Mouse (Mus musculus): Measurements from ENCODE around the gene Hspa1a. TPM values are rescaled to one million over a fixed set of nuclear protein-coding genes. Genes with fewer than 3 reads are reported as not detected.
"Not testable (repeated sequence)": the region's sequence is repeated elsewhere in the genome, so short reads cannot be mapped to it uniquely, and the experiment has no call there.

The Hspa1a gene
- polyA plus RNA-seq, 1 experiment from 2014 or later = 13.7 TPM

GRCm38 (mm10) chr17:35015296-35015695 lies 43.3 kb upstream of the Hspa1a start:
- H3K36me3 ChIP-seq (ENCODE audit: control insufficient read depth, insufficient read depth, low read length) = peaks cover 27% of the 10 kb centered on the region
- 87% methylated on average over 16 of the region's 16 CpGs for WGBS

GRCm38 (mm10) chr17:35013221-35013620 lies 41.3 kb upstream of the Hspa1a start:
- Histone ChIP-seq H3K27ac (ENCODE audit: low read length) (no peak overlapping the region), H3K9me3 (replicated peaks; ENCODE audit: control insufficient read depth, low read length) (no peaks in the 10 kb centered on the region), H3K27me3 (ENCODE audit: control insufficient read depth, insufficient read depth, low read length) (no peaks in the 10 kb centered on the region), H3K4me2 (ENCODE audit: low read depth, low read length) (no peak overlapping the region), H3K36me3 (ENCODE audit: control insufficient read depth, insufficient read depth, low read length) (peaks cover 32% of the 10 kb centered on the region), H3K4me3 (replicated peaks; ENCODE audit: low read length) (no peak overlapping the region), H3K9ac (ENCODE audit: low read length) (no peak overlapping the region), H3K4me1 (ENCODE audit: control insufficient read depth, insufficient read depth, low read length) (peaks cover 8% of the 10 kb centered on the region)
- no peak for ATAC-seq (ENCODE audit: insufficient read depth, low FRiP score)
- 76% methylated on average over 6 of the region's 6 CpGs for WGBS

More at GRCm38 (mm10) chr17:35015296-35015695, 43.3 kb upstream of the Hspa1a start:
- Histone ChIP-seq H3K9ac (ENCODE audit: low read length) (no peak overlapping the region), H3K4me2 (ENCODE audit: low read depth, low read length) (no peak overlapping the region), H3K4me1 (ENCODE audit: control insufficient read depth, insufficient read depth, low read length) (peaks cover 8% of the 10 kb centered on the region), H3K9me3 (replicated peaks; ENCODE audit: control insufficient read depth, low read length) (no peaks in the 10 kb centered on the region), H3K27me3 (ENCODE audit: control insufficient read depth, insufficient read depth, low read length) (no peaks in the 10 kb centered on the region), H3K27ac (ENCODE audit: low read length) (no peak overlapping the region), H3K4me3 (replicated peaks; ENCODE audit: low read length) (no peak overlapping the region)
- no peak for ATAC-seq (ENCODE audit: insufficient read depth, low FRiP score)

- Histone ChIP-seq H3K36me3 (ENCODE audit: control insufficient read depth, insufficient read depth, low read length) (peaks cover 32% of the 10 kb centered on the region), H3K4me2 (ENCODE audit: low read depth, low read length) (no peak overlapping the region), H3K4me3 (replicated peaks; ENCODE audit: low read length) (no peak overlapping the region), H3K27ac (ENCODE audit: low read length) (no peak overlapping the region), H3K9me3 (replicated peaks; ENCODE audit: control insufficient read depth, low read length) (no peaks in the 10 kb centered on the region), H3K27me3 (ENCODE audit: control insufficient read depth, insufficient read depth, low read length) (no peaks in the 10 kb centered on the region), H3K4me1 (ENCODE audit: control insufficient read depth, insufficient read depth, low read length) (peaks cover 8% of the 10 kb centered on the region), H3K9ac (ENCODE audit: low read length) (no peak overlapping the region)
- 81% methylated on average over 13 of the region's 13 CpGs for WGBS
- no peak for ATAC-seq (ENCODE audit: insufficient read depth, low FRiP score)
Measured at GRCm38 (mm10) chr17:35012430-35012829, 40.5 kb upstream of the Hspa1a start.

GRCm38 (mm10) chr17:35011440-35011839 lies 39.5 kb upstream of the Hspa1a start:
- 94% methylated on average over 8 of the region's 8 CpGs for WGBS
- ATAC-seq (ENCODE audit: insufficient read depth, low FRiP score) = no peak
- no peak overlapping the region for H3K4me2 ChIP-seq (ENCODE audit: low read depth, low read length)
- H3K4me3 ChIP-seq (replicated peaks; ENCODE audit: low read length) = no peak overlapping the region
- H3K27me3 ChIP-seq (ENCODE audit: control insufficient read depth, insufficient read depth, low read length) = no peaks in the 10 kb centered on the region
- H3K4me1 ChIP-seq (ENCODE audit: control insufficient read depth, insufficient read depth, low read length) = peaks cover 4% of the 10 kb centered on the region
- H3K36me3 ChIP-seq (ENCODE audit: control insufficient read depth, insufficient read depth, low read length) = peaks cover 32% of the 10 kb centered on the region
- no peak overlapping the region for H3K9ac ChIP-seq (ENCODE audit: low read length)
- no peaks in the 10 kb centered on the region for H3K9me3 ChIP-seq (replicated peaks; ENCODE audit: control insufficient read depth, low read length)
- H3K27ac ChIP-seq (ENCODE audit: low read length) = no peak overlapping the region

GRCm38 (mm10) chr17:35009586-35009985 lies 37.6 kb upstream of the Hspa1a start:
- Histone ChIP-seq H3K4me1 (ENCODE audit: control insufficient read depth, insufficient read depth, low read length) (no peaks in the 10 kb centered on the region), H3K36me3 (ENCODE audit: control insufficient read depth, insufficient read depth, low read length) (peaks cover 40% of the 10 kb centered on the region), H3K4me2 (ENCODE audit: low read depth, low read length) (no peak overlapping the region), H3K9me3 (replicated peaks; ENCODE audit: control insufficient read depth, low read length) (no peaks in the 10 kb centered on the region), H3K9ac (ENCODE audit: low read length) (no peak overlapping the region), H3K27me3 (ENCODE audit: control insufficient read depth, insufficient read depth, low read length) (no peaks in the 10 kb centered on the region), H3K27ac (ENCODE audit: low read length) (no peak overlapping the region), H3K4me3 (replicated peaks; ENCODE audit: low read length) (no peak overlapping the region)
- no peak for ATAC-seq (ENCODE audit: insufficient read depth, low FRiP score)
- WGBS = 90% methylated on average over 7 of the region's 7 CpGs

DNA sequence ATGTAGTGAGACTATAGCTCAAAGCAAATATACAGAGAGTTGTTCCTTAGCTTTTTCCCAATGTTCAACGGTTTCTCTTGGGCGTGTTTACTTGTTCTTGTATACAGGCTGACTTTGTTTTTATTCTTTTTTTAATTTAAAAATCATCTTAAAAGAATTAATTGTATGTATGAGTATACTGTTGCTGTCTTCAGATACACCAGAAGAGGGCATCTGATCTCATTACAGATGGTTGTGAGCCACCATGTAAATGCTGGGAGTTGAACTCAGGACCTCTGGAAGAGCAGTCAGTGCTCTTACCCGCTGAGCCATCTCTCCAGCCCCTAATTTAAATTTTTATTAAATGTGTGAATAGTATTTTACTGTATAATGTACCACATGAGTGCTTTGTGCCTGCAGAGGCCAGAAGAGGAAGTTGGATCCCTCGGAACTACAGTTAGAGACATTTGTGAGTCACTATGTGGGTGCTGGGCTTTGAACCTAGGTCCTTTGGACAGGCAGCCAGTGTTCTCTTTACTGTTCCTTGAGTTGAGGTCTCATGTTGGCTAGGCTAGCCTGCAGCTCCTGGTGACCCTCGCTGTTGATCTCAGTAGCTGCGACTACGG lies 35.5 kb upstream of the Hspa1a start:
- H3K36me3 ChIP-seq (ENCODE audit: control insufficient read depth, insufficient read depth, low read length) = peaks cover 27% of the 10 kb centered on the region
- no peak overlapping the region for H3K4me3 ChIP-seq (replicated peaks; ENCODE audit: low read length)
- ATAC-seq (ENCODE audit: insufficient read depth, low FRiP score) = no peak
- no peaks in the 10 kb centered on the region for H3K9me3 ChIP-seq (replicated peaks; ENCODE audit: control insufficient read depth, low read length)
- H3K4me1 ChIP-seq (ENCODE audit: control insufficient read depth, insufficient read depth, low read length) = peaks cover 10% of the 10 kb centered on the region
- H3K4me2 ChIP-seq (ENCODE audit: low read depth, low read length) = no peak overlapping the region
- no peak overlapping the region for H3K27ac ChIP-seq (ENCODE audit: low read length)
- no peak overlapping the region for H3K9ac ChIP-seq (ENCODE audit: low read length)
- 92% methylated on average over 7 of the region's 7 CpGs for WGBS
- H3K27me3 ChIP-seq (ENCODE audit: control insufficient read depth, insufficient read depth, low read length) = no peaks in the 10 kb centered on the region

- not testable (repeated sequence) for H3K9me3 ChIP-seq (replicated peaks; ENCODE audit: control insufficient read depth, low read length); H3K4me3 ChIP-seq (replicated peaks; ENCODE audit: low read length); H3K27ac ChIP-seq (ENCODE audit: low read length); ATAC-seq (ENCODE audit: insufficient read depth, low FRiP score); H3K4me2 ChIP-seq (ENCODE audit: low read depth, low read length); H3K27me3 ChIP-seq (ENCODE audit: control insufficient read depth, insufficient read depth, low read length); H3K9ac ChIP-seq (ENCODE audit: low read length)
- WGBS = 98% methylated on average over 4 of the region's 5 CpGs
- H3K4me1 ChIP-seq (ENCODE audit: control insufficient read depth, insufficient read depth, low read length) = peaks cover 15% of the 10 kb centered on the region
- H3K36me3 ChIP-seq (ENCODE audit: control insufficient read depth, insufficient read depth, low read length) = peaks cover 25% of the 10 kb centered on the region
Measured at GRCm38 (mm10) chr17:35005902-35006301, 33.9 kb upstream of the Hspa1a start.

GRCm38 (mm10) chr17:35005158-35005557 lies 33.2 kb upstream of the Hspa1a start:
- H3K36me3 ChIP-seq (ENCODE audit: control insufficient read depth, insufficient read depth, low read length) = peaks cover 22% of the 10 kb centered on the region
- 94% methylated on average over 10 of the region's 10 CpGs for WGBS
- H3K27ac ChIP-seq (ENCODE audit: low read length) = no peak overlapping the region

DNA sequence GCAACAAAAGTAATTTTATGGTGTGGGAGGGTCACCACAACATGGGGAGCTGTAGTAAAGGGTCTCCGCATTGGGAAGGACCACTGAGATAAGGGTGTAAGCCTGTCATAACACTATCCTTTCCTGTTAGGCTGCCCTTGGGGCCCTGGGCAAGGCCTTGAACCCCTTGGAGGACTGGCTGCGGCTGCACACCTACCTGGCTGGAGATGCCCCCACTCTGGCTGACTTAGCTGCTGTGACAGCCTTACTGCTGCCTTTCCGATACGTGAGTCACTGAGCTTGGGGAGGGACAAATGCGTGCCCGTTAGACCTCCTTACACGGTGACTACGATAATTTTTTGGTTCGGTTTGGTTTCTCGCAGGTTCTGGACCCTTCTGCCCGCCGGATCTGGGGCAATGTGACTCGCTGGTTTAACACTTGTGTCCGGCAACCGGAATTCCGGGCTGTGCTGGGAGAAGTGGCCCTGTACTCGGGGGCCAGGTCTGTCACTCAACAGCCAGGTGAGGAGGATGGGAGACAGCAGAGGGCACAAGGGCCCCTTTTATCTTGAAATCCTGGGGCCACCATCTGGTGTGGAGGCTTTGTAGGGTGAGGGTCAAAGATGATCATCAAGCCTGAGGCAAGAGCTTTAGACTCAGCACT lies 32.2 kb upstream of the Hspa1a start:
- H3K9ac ChIP-seq (ENCODE audit: low read length) = no peak overlapping the region

More at GRCm38 (mm10) chr17:35005158-35005557, 33.2 kb upstream of the Hspa1a start:
- Histone ChIP-seq H3K4me2 (ENCODE audit: low read depth, low read length) (no peak overlapping the region), H3K4me1 (ENCODE audit: control insufficient read depth, insufficient read depth, low read length) (peaks cover 15% of the 10 kb centered on the region), H3K9ac (ENCODE audit: low read length) (no peak overlapping the region), H3K27me3 (ENCODE audit: control insufficient read depth, insufficient read depth, low read length) (no peaks in the 10 kb centered on the region), H3K4me3 (replicated peaks; ENCODE audit: low read length) (no peak overlapping the region), H3K9me3 (replicated peaks; ENCODE audit: control insufficient read depth, low read length) (no peaks in the 10 kb centered on the region)
- no peak for ATAC-seq (ENCODE audit: insufficient read depth, low FRiP score)

More for the DNA sequence above, 32.2 kb upstream of the Hspa1a start:
- H3K36me3 ChIP-seq (ENCODE audit: control insufficient read depth, insufficient read depth, low read length) = peaks cover 22% of the 10 kb centered on the region
- no peak for ATAC-seq (ENCODE audit: insufficient read depth, low FRiP score)
- 93% methylated on average over 17 of the region's 17 CpGs for WGBS
- no peaks in the 10 kb centered on the region for H3K9me3 ChIP-seq (replicated peaks; ENCODE audit: control insufficient read depth, low read length)
- no peak overlapping the region for H3K27ac ChIP-seq (ENCODE audit: low read length)
- no peak overlapping the region for H3K4me3 ChIP-seq (replicated peaks; ENCODE audit: low read length)
- H3K27me3 ChIP-seq (ENCODE audit: control insufficient read depth, insufficient read depth, low read length) = no peaks in the 10 kb centered on the region
- peaks cover 22% of the 10 kb centered on the region for H3K4me1 ChIP-seq (ENCODE audit: control insufficient read depth, insufficient read depth, low read length)
- no peak overlapping the region for H3K4me2 ChIP-seq (ENCODE audit: low read depth, low read length)
